Mouse (Mus musculus) MEL (cell line): ENCODE results near the gene Vpreb2.

Experiments used
- CTCF ChIP-seq, 3 experiments: IDR thresholded peaks in 2 of 3; conservative IDR thresholded peaks in 1 of 3; 2 replicates each; pipeline ENCODE4 v1.5.1; 2011 to 2012; ENCODE audit warnings: low read length in 3 of 3, low read depth in 2 of 3, mild to moderate bottlenecking in 2 of 3, improper control_type of control experiment in 1 of 3, inconsistent platforms in 1 of 3, mixed read lengths in 1 of 3, moderate library complexity in 1 of 3; ENCODE audit not compliant: control insufficient read depth in 1 of 3, insufficient read depth in 1 of 3, poor library complexity in 1 of 3, severe bottlenecking in 1 of 3
- EP300 ChIP-seq, 2 experiments: IDR thresholded peaks; 2 replicates each; pipeline ENCODE4 v1.6.1; 2011; ENCODE audit warnings: improper control_type of control experiment in 2 of 2, low read length in 2 of 2, low read depth in 1 of 2, mild to moderate bottlenecking in 1 of 2
- GATA1 ChIP-seq: IDR thresholded peaks from 2 replicates; pipeline ENCODE4 v1.6.1; 2011; ENCODE audit warnings: low read depth, low read length, improper control_type of control experiment
- JUND ChIP-seq: IDR thresholded peaks from 2 replicates; pipeline ENCODE4 v1.6.1; 2011; ENCODE audit warnings: low read depth, mild to moderate bottlenecking, improper control_type of control experiment, low read length
- MAFK ChIP-seq: IDR thresholded peaks from 2 replicates; pipeline ENCODE4 v1.6.1; 2011; ENCODE audit warnings: low read depth, mild to moderate bottlenecking, low read length, improper control_type of control experiment, borderline replicate concordance
- MXI1 ChIP-seq: IDR thresholded peaks from 2 replicates; pipeline ENCODE4 v1.6.1; 2011; ENCODE audit warnings: mild to moderate bottlenecking, low read depth, low read length, improper control_type of control experiment
- MYB ChIP-seq: IDR thresholded peaks from 2 replicates; pipeline ENCODE4 v1.6.1; 2011; ENCODE audit warnings: mild to moderate bottlenecking, low read depth, low read length, improper control_type of control experiment
- POLR2A ChIP-seq, 2 experiments: IDR thresholded peaks; 2 replicates each; pipeline ENCODE4 v1.6.1; 2011 to 2012; ENCODE audit warnings: low read length in 2 of 2, mild to moderate bottlenecking in 2 of 2, control low read depth in 1 of 2, improper control_type of control experiment in 1 of 2, low read depth in 1 of 2, moderate library complexity in 1 of 2; ENCODE audit not compliant: control insufficient read depth in 1 of 2, insufficient read depth in 1 of 2, poor library complexity in 1 of 2
- TBP ChIP-seq: IDR thresholded peaks from 2 replicates; pipeline ENCODE4 v1.8.0; 2011; ENCODE audit warnings: low read depth, low read length, improper control_type of control experiment
- ZMIZ1 ChIP-seq: IDR thresholded peaks from 2 replicates; pipeline ENCODE4 v1.6.1; 2012; ENCODE audit warnings: low read depth, mild to moderate bottlenecking, inconsistent platforms, low read length, improper control_type of control experiment, moderate library complexity

- TF ChIP-seq TBP: no peak
- TF ChIP-seq EP300 (IDR thresholded peaks at IDR 0.05; ENCODE audit: low read depth in 1 of 2, low read length in 2 of 2): no peak
- TF ChIP-seq POLR2A (IDR thresholded peaks at IDR 0.05; ENCODE audit: control insufficient read depth in 1 of 2, insufficient read depth in 1 of 2, low read depth in 1 of 2, low read length in 2 of 2, poor library complexity in 1 of 2): no peak
- TF ChIP-seq MXI1: no peak
- TF ChIP-seq MYB: no peak
- no peak for TF ChIP-seq JUND
- no peak for TF ChIP-seq CTCF (IDR thresholded peaks at IDR 0.05 in 2 of 3, conservative IDR thresholded peaks at IDR 0.05 in 1 of 3; ENCODE audit: control insufficient read depth in 1 of 3, insufficient read depth in 1 of 3, low read depth in 2 of 3, low read length in 3 of 3, poor library complexity in 1 of 3, severe bottlenecking in 1 of 3)
- TF ChIP-seq ZMIZ1: no peak
- TF ChIP-seq MAFK: no peak
- TF ChIP-seq GATA1: no peak
These were observed 48.2 kb upstream of the Vpreb2 start for GRCm38 (mm10) chr16:17931906-17932460.
